Mouse (Mus musculus) CH12.LX (cell line): ENCODE measurements at regions not wholly inside any gene's neighbourhood (a gene's known extent, or its start where the extent isn't known, plus 50 kb on each side); places are given as distances from the start of the nearest gene placed in this dataset.

Experiments used
- DNase-seq: peaks from one replicate; pipeline ENCODE4 v3.0.0-alpha.2; 2013; ENCODE audit errors: extremely low read depth
- H3K27ac ChIP-seq: 2 replicates; pipeline ENCODE4 v1.5.1; 2012; ENCODE audit warnings: low read depth, mild to moderate bottlenecking, control low read depth, moderate library complexity; ENCODE audit not compliant: insufficient read depth
- H3K27me3 ChIP-seq: replicated peaks from 2 replicates; pipeline ENCODE3; 2012; ENCODE audit warnings: inconsistent platforms
- H3K36me3 ChIP-seq, 2 experiments: replicated peaks in 1 of 2; 2 replicates each; pipeline versions ENCODE3 to v1.6.1; 2012; ENCODE audit warnings: inconsistent platforms in 1 of 2, low read length in 1 of 2, mild to moderate bottlenecking in 1 of 2, mixed read lengths in 1 of 2, moderate library complexity in 1 of 2; ENCODE audit not compliant: control insufficient read depth in 1 of 2, insufficient read depth in 1 of 2
- H3K4me1 ChIP-seq, 2 experiments: 2 replicates each; pipeline ENCODE4 v1.6.1; 2012; ENCODE audit warnings: inconsistent platforms in 1 of 2, moderate library complexity in 1 of 2; ENCODE audit not compliant: insufficient read depth in 2 of 2, control insufficient read depth in 1 of 2
- H3K4me2 ChIP-seq: 2 replicates; pipeline ENCODE4 v1.6.1; 2012; ENCODE audit warnings: low read depth, mild to moderate bottlenecking, control low read depth; ENCODE audit not compliant: poor library complexity, insufficient read depth, severe bottlenecking
- H3K4me3 ChIP-seq, 3 experiments: fragments of 150-350 bp in 1 of 3; sonication (generic) in 1 of 3; replicated peaks in 1 of 3; 2 replicates each; pipeline versions ENCODE3 to v1.5.1; 2011 to 2012; ENCODE audit warnings: low read depth in 2 of 3, low read length in 2 of 3, mild to moderate bottlenecking in 2 of 3, moderate library complexity in 2 of 3, control low read depth in 1 of 3, improper control_type of control experiment in 1 of 3, inconsistent platforms in 1 of 3, mixed read lengths in 1 of 3; ENCODE audit not compliant: poor library complexity in 1 of 3
- H3K79me2 ChIP-seq: replicated peaks from 2 replicates; pipeline ENCODE4 v1.6.1; 2012; ENCODE audit warnings: mild to moderate bottlenecking, moderate library complexity; ENCODE audit not compliant: control insufficient read depth, poor library complexity, insufficient read depth, severe bottlenecking; ENCODE audit errors: extremely low read depth
- H3K9ac ChIP-seq: 2 replicates; pipeline ENCODE4 v1.6.1; 2012; ENCODE audit warnings: low read depth, mild to moderate bottlenecking, control low read depth, moderate library complexity; ENCODE audit not compliant: insufficient read depth
- H3K9me3 ChIP-seq: replicated peaks from 2 replicates; pipeline ENCODE3; 2012; ENCODE audit warnings: low read length, inconsistent platforms, mixed read lengths
- CHD1 ChIP-seq: IDR thresholded peaks from 2 replicates; pipeline ENCODE4 v1.6.1; 2012; ENCODE audit warnings: low read depth, low read length, improper control_type of control experiment, inconsistent platforms
- CHD2 ChIP-seq: IDR thresholded peaks from 2 replicates; pipeline ENCODE4 v1.6.1; 2011; ENCODE audit warnings: low read length, improper control_type of control experiment
- EP300 ChIP-seq: IDR thresholded peaks from 2 replicates; pipeline ENCODE4 v1.6.1; 2011; ENCODE audit warnings: low read length, improper control_type of control experiment
- GABPA ChIP-seq: IDR thresholded peaks from 2 replicates; pipeline ENCODE4 v1.6.1; 2012; ENCODE audit warnings: low read depth, low read length, improper control_type of control experiment, inconsistent platforms; ENCODE audit not compliant: insufficient replicate concordance
- HCFC1 ChIP-seq: IDR thresholded peaks from 2 replicates; pipeline ENCODE4 v1.6.1; 2012; ENCODE audit warnings: low read depth, mild to moderate bottlenecking, inconsistent platforms, low read length, improper control_type of control experiment
- KAT2A ChIP-seq: IDR thresholded peaks from 2 replicates; pipeline ENCODE4 v1.6.1; 2012; ENCODE audit warnings: low read length, improper control_type of control experiment, inconsistent platforms; ENCODE audit not compliant: insufficient replicate concordance
- MAFK ChIP-seq: IDR thresholded peaks from 2 replicates; pipeline ENCODE4 v1.6.1; 2011; ENCODE audit warnings: low read length, improper control_type of control experiment; ENCODE audit not compliant: insufficient replicate concordance
- MAZ ChIP-seq: IDR thresholded peaks from 2 replicates; pipeline ENCODE4 v1.6.1; 2012; ENCODE audit warnings: low read depth, mild to moderate bottlenecking, inconsistent platforms, low read length, improper control_type of control experiment, moderate library complexity
- MEF2A ChIP-seq: IDR thresholded peaks from 2 replicates; pipeline ENCODE4 v1.6.1; 2014; ENCODE audit warnings: low read depth, mild to moderate bottlenecking, inconsistent platforms, low read length, improper control_type of control experiment, borderline replicate concordance
- MYC ChIP-seq: IDR thresholded peaks from 2 replicates; pipeline ENCODE4 v1.6.1; 2011; ENCODE audit warnings: low read depth, mild to moderate bottlenecking, improper control_type of control experiment, low read length
- POLR2A ChIP-seq: IDR thresholded peaks from 2 replicates; pipeline ENCODE4 v1.6.1; 2011; ENCODE audit warnings: low read depth, mild to moderate bottlenecking, improper control_type of control experiment, low read length
- TBP ChIP-seq: conservative IDR thresholded peaks from 2 replicates; pipeline ENCODE4 v1.6.1; 2011; ENCODE audit warnings: low read depth, low read length, improper control_type of control experiment
- UBTF ChIP-seq: IDR thresholded peaks from 2 replicates; pipeline ENCODE4 v1.6.1; 2012; ENCODE audit warnings: low read depth, mild to moderate bottlenecking, inconsistent platforms, low read length, improper control_type of control experiment, moderate library complexity
- USF1 ChIP-seq: IDR thresholded peaks from 2 replicates; pipeline ENCODE4 v1.6.1; 2014; ENCODE audit warnings: low read depth, mild to moderate bottlenecking, inconsistent platforms, low read length, improper control_type of control experiment
- ZKSCAN1 ChIP-seq: IDR thresholded peaks from 2 replicates; pipeline ENCODE4 v1.6.1; 2012; ENCODE audit warnings: low read depth, inconsistent platforms, low read length, improper control_type of control experiment, borderline replicate concordance
- ZMIZ1 ChIP-seq: IDR thresholded peaks from 2 replicates; pipeline ENCODE4 v1.6.1; 2012; ENCODE audit warnings: low read depth, mild to moderate bottlenecking, inconsistent platforms, low read length, improper control_type of control experiment
- dilution Hi-C: fragments of 300-500 bp; cut with MboI; formaldehyde crosslinking; loops from 2 replicates; pipeline ENCODE4 v1.14.3; 2020; ENCODE audit warnings: low sequenced_read_pairs; ENCODE audit not compliant: extremely low pct_unique_long_range_greater_than_20kb, extremely low pct_ligation_motif_present
- in situ Hi-C: fragments of 300-500 bp; cut with MboI; formaldehyde crosslinking; loops from 3 replicates; pipeline ENCODE4 v1.14.3; 2019; ENCODE audit warnings: low sequenced_read_pairs, low pct_ligation_motif_present, low pct_unique_long_range_greater_than_20kb, mixed read lengths

GRCm38 (mm10) chr13:32567850-32568249 is 215.9 kb downstream of the Mylk4 start:
- in situ Hi-C loops, result no loop called here

GRCm38 (mm10) chr13:32560666-32561065 is 222.1 kb upstream of the Gmds start:
- no peak for DNase-seq
- no peak overlapping the region for H3K4me2 ChIP-seq
- H3K4me3 ChIP-seq, result no peak overlapping the region
- H3K9me3 ChIP-seq, result peaks cover 9% of the 10 kb centered on the region
- no peaks in the 10 kb centered on the region for H3K79me2 ChIP-seq
- in situ Hi-C loops, result no loop called here
- no peaks in the 10 kb centered on the region for H3K27me3 ChIP-seq
- no peak overlapping the region for H3K9ac ChIP-seq
- TF ChIP-seq MAFK, result peak; percentile 68; the same call in 1 of the 2 replicates
- no peak for TF ChIP-seq CHD2
- H3K36me3 ChIP-seq, result no peaks in the 10 kb centered on the region
- H3K4me1 ChIP-seq, result no peaks in the 10 kb centered on the region
- dilution Hi-C loops, result no loop called here
- no peak overlapping the region for H3K27ac ChIP-seq

More at GRCm38 (mm10) chr13:32567850-32568249, 215.9 kb downstream of the Mylk4 start:
- H3K79me2 ChIP-seq, result no peaks in the 10 kb centered on the region
- H3K4me2 ChIP-seq, result no peak overlapping the region
- H3K9ac ChIP-seq, result no peak overlapping the region
- no peak overlapping the region for H3K27ac ChIP-seq
- no peaks in the 10 kb centered on the region for H3K36me3 ChIP-seq
- dilution Hi-C loops, result no loop called here
- no peaks in the 10 kb centered on the region for H3K27me3 ChIP-seq
- no peak overlapping the region for H3K4me3 ChIP-seq
- TF ChIP-seq MEF2A (no peak), ZMIZ1 (no peak), EP300 (no peak), TBP (no peak)
- no peak for DNase-seq
- H3K9me3 ChIP-seq, result peaks cover 2% of the 10 kb centered on the region
- no peaks in the 10 kb centered on the region for H3K4me1 ChIP-seq

- H3K4me3 ChIP-seq, result no peak overlapping the region
- no peak overlapping the region for H3K27ac ChIP-seq
- TF ChIP-seq HCFC1, result no peak
- TF ChIP-seq CHD1, result no peak
- TF ChIP-seq GABPA, result no peak
- TF ChIP-seq USF1, result no peak
- no peak for TF ChIP-seq KAT2A
- no peak for TF ChIP-seq MYC
- TF ChIP-seq MEF2A, result no peak
- TF ChIP-seq MAZ, result no peak
- TF ChIP-seq TBP, result no peak
- no peak for TF ChIP-seq ZKSCAN1
- no peak for TF ChIP-seq UBTF
- no peak for TF ChIP-seq POLR2A
- TF ChIP-seq, all 38 proteins: peak for 0
- Histone ChIP-seq H3K9me3 (peaks cover under 1% of the 10 kb centered on the region), H3K27me3 (no peaks in the 10 kb centered on the region), H3K4me2 (no peak overlapping the region), H3K36me3 (no peaks in the 10 kb centered on the region), H3K9ac (no peak overlapping the region), H3K4me1 (no peaks in the 10 kb centered on the region), H3K79me2 (no peaks in the 10 kb centered on the region)
- in situ Hi-C loops, result no loop called here
- DNase-seq, result no peak
- dilution Hi-C loops, result no loop called here
Observed at GRCm38 (mm10) chr13:32556396-32556795, 217.9 kb upstream of the Gmds start.
